Mouse (Mus musculus): ENCODE data around the gene Rbm6. TPM values are rescaled to one million over a fixed set of nuclear protein-coding genes. Genes with fewer than 3 reads are reported as not detected.

Gene Rbm6
- total RNA-seq, 2 experiments from 2014 or later: 52.3 to 59.6 TPM

- DNase-seq (ENCODE audit: low spot score in 2 of 2): no peak
Measured at GRCm38 (mm10) chr9:107750378-107750777, 122.7 kb downstream of the Rbm6 start.

- DNase-seq (ENCODE audit: low spot score in 2 of 2): no peak
Measured at GRCm38 (mm10) chr9:107748063-107748462, 125.0 kb downstream of the Rbm6 start.

DNA sequence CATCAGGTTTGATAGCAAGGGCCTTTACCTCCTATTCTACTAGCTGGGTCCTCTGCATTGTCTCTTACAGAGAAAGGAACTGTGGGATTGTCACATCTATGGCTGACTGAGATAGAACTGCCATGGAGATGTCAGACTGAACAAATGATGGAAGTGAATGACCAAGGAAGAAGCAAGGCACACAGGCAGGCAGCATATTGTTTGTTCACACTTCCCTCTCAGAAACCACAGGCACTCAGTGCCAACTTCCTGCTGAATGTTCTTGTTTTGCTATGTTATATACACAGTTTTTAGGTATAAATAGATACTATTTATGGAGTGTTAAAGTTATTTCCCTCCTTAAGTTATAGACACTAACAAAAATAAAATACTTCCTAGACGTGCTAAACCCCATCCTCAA, 125.7 kb downstream of the Rbm6 start:
- no peak for DNase-seq (ENCODE audit: low spot score in 2 of 2)

- DNase-seq (ENCODE audit: low spot score in 2 of 2): no peak
Measured at GRCm38 (mm10) chr9:107746679-107747078, 126.4 kb downstream of the Rbm6 start.

DNA sequence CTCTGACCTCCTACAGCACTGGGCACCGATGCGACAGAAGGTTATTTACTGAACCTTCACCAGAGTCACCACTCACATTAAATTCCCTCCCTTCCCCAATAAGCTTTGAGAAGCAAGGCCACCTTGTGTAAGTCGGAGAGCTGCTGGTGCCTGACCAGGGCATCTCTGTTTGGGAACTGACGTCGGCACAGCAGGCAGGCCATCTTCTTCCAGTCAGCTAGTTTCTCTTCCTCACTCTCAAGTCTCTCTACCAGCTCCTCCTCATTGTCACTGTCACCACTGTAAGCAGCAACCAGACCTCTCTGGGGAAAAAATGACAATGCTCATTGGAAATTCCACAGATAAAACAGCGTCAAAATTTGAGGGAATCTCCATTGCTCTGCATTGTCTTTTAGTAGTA, 129.0 kb downstream of the Rbm6 start:
- no peak for DNase-seq (ENCODE audit: low spot score in 2 of 2)

- DNase-seq (ENCODE audit: low spot score in 2 of 2): peak in 1 of 2 experiments; percentile 22
Measured at GRCm38 (mm10) chr9:107738841-107739202, 134.2 kb downstream of the Rbm6 start.

DNA sequence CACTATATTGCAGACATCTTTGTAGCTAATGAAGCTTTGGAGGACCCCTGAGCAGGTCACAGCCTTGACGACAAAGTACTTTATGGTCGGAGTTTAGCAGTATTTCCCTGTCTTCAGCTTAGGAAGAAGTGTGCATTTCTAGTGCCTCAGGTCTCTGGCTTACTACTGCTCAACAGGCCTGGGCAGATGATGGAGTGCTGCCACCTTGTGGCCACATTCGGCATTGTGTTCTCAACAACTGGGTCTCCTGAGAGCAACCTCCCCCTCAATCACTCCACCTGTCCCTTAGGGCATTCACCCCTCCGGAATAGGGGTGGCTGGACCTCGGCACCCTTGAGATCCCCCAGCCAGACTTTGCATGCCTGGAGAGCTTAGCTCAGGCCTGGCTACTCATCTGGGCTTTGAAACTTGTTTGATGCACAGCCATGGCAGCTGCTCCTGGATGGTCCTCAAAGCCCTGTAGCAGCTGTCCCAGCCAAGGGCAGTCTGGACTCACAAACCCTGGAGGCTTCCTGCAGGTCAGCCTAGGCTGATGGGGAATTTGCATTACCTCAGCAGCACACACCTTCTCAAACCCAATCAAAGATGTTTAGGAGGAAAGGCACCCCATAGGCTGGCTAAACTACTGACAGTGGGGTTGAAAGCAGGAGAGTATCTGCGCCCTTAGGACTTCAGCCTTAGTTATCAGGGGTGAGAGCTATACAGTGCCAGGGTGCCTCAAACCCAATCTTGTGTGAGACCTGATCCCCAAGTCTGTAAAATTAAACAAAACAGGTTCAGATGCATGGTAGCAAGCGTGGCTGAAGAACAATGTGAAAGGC, 134.8 kb downstream of the Rbm6 start:
- DNase-seq (ENCODE audit: low spot score in 2 of 2): peak; percentile 76 to 92

DNA sequence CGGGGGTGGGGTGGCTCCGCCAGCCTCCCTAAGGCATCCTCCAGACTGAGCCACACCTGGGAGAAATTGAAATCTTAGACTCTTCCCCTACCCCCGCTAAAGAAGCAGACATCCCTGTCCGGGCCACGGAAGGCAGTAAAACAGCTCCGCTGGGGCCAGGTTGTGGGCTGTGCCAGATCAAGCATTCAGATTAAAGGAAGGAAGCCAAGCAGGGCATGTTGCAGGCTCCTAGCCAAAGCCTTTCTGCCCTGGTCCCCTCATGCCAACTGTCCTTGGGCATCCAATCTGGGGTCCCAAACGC, 136.9 kb downstream of the Rbm6 start:
- no peak for DNase-seq (ENCODE audit: low spot score in 2 of 2)

- DNase-seq (ENCODE audit: low spot score in 2 of 2): no peak
Measured at GRCm38 (mm10) chr9:107735356-107736184, 137.5 kb downstream of the Rbm6 start.

DNA sequence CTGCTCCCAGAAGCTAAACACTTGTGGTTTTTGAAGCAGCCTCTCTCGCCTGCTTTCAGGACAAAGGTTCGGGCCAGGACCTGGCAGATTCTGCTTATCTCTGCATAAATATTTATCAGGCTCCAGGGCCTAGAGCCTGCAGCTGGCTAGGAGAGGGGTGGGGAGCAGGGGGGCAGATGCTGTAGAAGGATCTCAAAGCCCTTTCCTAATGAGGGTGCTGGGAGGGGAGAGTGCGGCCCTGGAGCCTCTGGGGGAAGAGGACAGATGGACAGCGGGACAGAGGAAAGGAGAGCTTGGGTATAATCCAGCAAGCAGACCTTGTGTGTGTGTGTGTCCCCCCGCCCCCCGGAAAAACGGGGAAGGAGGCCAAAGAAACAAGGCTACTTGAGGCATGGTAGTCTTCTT, 138.5 kb downstream of the Rbm6 start:
- no peak for DNase-seq (ENCODE audit: low spot score in 2 of 2)

DNA sequence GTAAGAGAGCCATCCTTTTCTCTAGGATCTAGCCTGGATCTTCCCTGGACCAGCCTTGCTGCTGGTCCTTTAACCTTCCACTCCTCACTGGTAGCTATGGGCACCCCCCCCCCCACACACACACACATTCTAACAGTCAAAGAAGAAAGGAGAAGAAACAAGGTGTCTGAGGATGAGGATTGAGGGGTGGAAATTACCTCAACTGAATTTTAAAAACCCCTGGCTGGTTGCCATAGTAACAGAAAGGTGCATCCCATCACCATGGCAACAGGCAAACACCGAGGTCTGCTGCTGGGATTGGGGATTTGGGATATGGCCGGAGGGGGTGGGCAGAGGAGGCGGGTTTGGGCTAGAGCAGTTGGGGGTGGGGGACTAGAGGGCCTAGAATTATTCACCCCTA, 143.3 kb downstream of the Rbm6 start:
- no peak for DNase-seq (ENCODE audit: low spot score in 2 of 2)

GRCm38 (mm10) chr9:107728919-107729670, 143.9 kb downstream of the Rbm6 start:
- DNase-seq (ENCODE audit: low spot score in 2 of 2): no peak

- no peak for DNase-seq (ENCODE audit: low spot score in 2 of 2)
Measured at GRCm38 (mm10) chr9:107727041-107727440, 146.0 kb downstream of the Rbm6 start.

GRCm38 (mm10) chr9:107724796-107725195, 148.2 kb downstream of the Rbm6 start:
- DNase-seq (ENCODE audit: low spot score in 2 of 2): no peak

GRCm38 (mm10) chr9:107723794-107724531, 149.1 kb downstream of the Rbm6 start:
- DNase-seq (ENCODE audit: low spot score in 2 of 2): no peak

Other genes starting within 250 kb of the Rbm6 start
- gene Gnai2, start 237.9 kb downstream of the Rbm6 start, total RNA-seq (2021): 100 to 1,000 TPM; 228 to 231 TPM
- 10 to 100 TPM; 57.8 to 62.6 TPM for gene Slc38a3, start 203.7 kb downstream of the Rbm6 start, total RNA-seq (2021)
- gene Gnat1, start 193.5 kb downstream of the Rbm6 start, total RNA-seq (2021): not detected
- 1 to 10 TPM; 2.8 to 5.9 TPM for gene Sema3f, start 162.8 kb downstream of the Rbm6 start, total RNA-seq (2021)
- gene Rbm5, start 102.2 kb downstream of the Rbm6 start, total RNA-seq (2021): 100 to 1,000 TPM; 126 to 142 TPM
- 10 to 100 TPM; 25.9 to 27.4 TPM for gene Mon1a, start 14.9 kb upstream of the Rbm6 start, total RNA-seq (2021)
- 1 to 10 TPM; 1.9 TPM for gene Mst1r, start 33.6 kb upstream of the Rbm6 start, total RNA-seq (2021)
- gene Actl11, start 55.2 kb upstream of the Rbm6 start, total RNA-seq (2021): not detected
- gene Camkv, start 62.4 kb upstream of the Rbm6 start, total RNA-seq (2021): 100 to 1,000 TPM; 554 to 575 TPM
- gene Traip, start 76.9 kb upstream of the Rbm6 start, total RNA-seq (2021): 10 to 100 TPM; 17.1 to 18.9 TPM
- gene Uba7, start 102.3 kb upstream of the Rbm6 start, total RNA-seq (2021): 1 to 10 TPM; 5.1 to 5.9 TPM
- 1 to 10 TPM; 2.0 TPM for gene Gm20661, start 109.8 kb upstream of the Rbm6 start, total RNA-seq (2021)
- gene Inka1, start 112.6 kb upstream of the Rbm6 start, total RNA-seq (2021): 10 to 100 TPM; 10.7 to 14.7 TPM
- 1 to 10 TPM; 4.4 to 6.9 TPM for gene Cdhr4, start 119.3 kb upstream of the Rbm6 start, total RNA-seq (2021)
- gene Gm20662, start 123.1 kb upstream of the Rbm6 start, total RNA-seq (2021): 1 to 10 TPM; 2.5 to 5.5 TPM
- gene Ip6k1, start 129.3 kb upstream of the Rbm6 start, total RNA-seq (2021): 100 to 1,000 TPM; 241 to 243 TPM
- gene Gmppb, start 176.0 kb upstream of the Rbm6 start, total RNA-seq (2021): 10 to 100 TPM; 15.5 to 17.2 TPM
- 1 to 10 TPM; 2.3 to 2.5 TPM for gene Amigo3, start 179.9 kb upstream of the Rbm6 start, total RNA-seq (2021)
- gene Mst1, start 207.2 kb upstream of the Rbm6 start, total RNA-seq (2021): not detected
- gene Rnf123, start 210.1 kb upstream of the Rbm6 start, total RNA-seq (2021): 100 to 1,000 TPM in 1 of 2 experiments, 10 to 100 TPM in 1; 87.8 to 104 TPM
- 10 to 100 TPM; 27.0 to 35.7 TPM for gene Apeh, start 221.4 kb upstream of the Rbm6 start, total RNA-seq (2021)

Data from layer of hippocampus, adult 18-20 months (tissue).